Mouse (Mus musculus) fat pad, adult 2 months (tissue): ENCODE data around the gene Serpina1b.
"Not testable (repeated sequence)": the region's sequence is repeated elsewhere in the genome, so short reads cannot be mapped to it uniquely, and the experiment has no call there.

Source experiments
- DNase-seq: peaks from one replicate; pipeline ENCODE4 v3.0.0-alpha.2; 2011; ENCODE audit warnings: low read depth, low spot score; ENCODE audit errors: extremely low read depth

The Serpina1b gene

DNA sequence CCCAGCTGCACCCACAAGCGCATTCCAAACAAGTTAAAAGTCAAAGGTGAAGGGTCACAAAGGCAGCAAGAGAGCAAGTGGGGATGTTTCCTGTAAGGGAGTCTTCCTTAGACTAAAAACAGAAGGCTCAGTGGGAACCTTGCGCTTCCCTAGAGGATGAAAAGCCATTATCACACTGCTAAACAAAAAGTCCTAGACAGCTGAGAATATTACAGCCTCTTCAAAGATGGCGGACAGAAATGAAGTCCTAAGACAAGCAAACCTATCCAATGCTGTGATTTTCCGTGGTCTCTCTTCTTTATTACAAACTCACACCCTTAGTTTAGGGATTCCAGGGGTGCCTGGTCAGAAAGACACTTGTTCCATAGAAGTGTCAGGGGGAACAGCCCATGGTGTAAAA is at the start of gene Serpina1b:
Gene Serpina1b, minus strand, starts transcription at position 101 of the 400 bp plus-strand sequence.
- DNase-seq: not testable (repeated sequence)

DNA sequence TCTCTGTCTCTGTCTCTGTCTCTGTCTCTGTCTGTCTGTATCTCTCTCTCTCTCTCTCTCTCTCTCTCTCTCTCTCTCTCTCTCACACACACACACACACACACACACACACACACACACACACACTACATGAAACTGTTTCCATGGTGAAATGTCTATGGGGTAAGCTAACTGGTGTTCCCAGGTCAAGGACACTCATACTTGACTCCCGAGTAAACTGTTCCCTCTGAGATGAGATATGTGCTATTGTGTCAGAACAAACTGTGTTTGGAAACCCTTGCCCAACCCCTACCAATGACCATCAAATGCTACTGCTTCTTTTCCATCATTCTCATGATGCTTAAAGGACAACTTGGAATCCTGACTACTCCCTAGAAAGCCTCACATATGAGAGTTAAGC is 36.7 kb upstream of the Serpina1b start:
- DNase-seq: not testable (repeated sequence)

DNA sequence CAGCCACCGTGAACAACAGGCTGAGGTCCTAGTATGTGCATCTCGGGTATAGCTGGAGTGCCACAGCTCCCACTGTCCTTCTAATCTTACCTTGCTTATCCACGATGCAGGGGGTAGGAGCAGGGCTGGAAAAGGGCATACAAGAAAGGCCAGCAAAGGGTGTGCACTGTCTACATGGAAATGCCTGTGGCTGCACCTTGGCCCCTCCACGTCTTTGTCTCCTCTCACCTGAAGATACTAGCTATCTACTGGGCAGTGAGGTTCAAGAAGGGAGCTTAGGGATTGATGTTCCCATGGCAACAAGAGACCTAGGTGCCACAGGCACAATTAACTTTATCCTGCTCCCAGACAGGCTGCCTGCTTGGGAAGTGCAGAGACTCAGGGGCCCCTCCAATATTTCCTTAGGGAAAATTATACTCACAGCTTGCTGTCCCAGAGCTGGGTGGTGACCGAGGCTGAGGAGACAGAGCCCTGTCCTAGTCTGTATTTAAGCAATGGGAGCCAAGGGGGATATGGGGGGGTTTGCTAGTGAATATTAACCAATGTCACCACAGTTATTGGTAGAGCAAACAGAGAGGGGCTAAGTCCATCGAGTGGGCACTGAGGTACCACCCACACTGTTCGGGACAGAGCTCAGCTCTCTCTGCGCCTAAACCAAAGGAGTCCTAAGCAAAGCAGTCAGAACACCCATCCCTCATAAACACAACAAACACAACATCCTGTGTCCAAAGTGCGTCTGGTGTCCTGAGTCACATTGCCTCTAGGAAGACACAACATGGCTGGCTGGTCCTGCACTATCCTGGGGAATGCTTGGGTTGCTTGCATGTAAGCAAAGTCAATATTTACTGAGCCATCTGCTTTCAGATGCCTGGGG is 33.2 kb upstream of the Serpina1b start, which contains the start of gene Serpina1a:
Gene Serpina1a, minus strand, starts transcription at position 462 of the 874 bp plus-strand sequence.
- DNase-seq: not testable (repeated sequence)

DNA sequence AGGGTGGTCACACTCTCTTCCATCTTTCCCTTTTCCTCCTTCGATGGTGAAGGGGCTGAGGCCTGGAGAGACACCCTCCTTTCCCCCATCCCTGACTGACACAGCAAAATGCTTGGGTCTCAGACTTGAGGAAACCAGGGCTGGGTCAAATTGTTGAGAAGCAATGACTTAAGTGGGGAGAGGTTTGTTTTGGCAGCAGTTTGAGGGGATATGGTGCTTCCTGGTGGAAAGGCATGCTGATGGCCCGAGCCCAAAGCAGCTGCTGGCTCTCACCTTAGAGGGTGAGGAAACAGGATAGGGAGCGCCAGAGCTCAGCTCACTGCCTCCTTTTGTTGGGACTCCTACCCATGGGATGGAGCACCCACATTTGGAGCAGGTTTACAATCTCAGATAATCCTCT is 30.8 kb upstream of the Serpina1b start:
- DNase-seq: no peak

GRCm38 (mm10) chr12:103860571-103860970 is 30.4 kb upstream of the Serpina1b start:
- DNase-seq: not testable (repeated sequence)

DNA sequence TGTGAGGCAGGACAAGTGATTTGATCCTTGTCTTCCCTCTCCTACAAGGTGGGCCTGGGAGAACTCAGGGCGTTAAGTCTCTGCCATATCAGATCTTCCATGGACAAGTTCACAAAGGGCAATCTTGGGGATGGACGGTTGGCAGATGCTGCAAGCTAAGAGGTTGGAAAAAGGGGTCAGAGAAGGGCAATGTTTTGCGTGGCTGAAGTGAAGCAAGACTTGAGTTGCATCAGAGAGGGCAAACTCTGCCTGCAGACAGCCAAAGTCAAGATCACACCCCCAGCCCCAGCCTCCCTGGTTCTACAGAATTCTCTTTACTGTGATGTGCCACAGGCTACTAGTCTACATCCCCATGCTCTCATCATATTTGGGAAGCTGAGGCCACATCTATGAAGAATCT is 29.4 kb upstream of the Serpina1b start:
- not testable (repeated sequence) for DNase-seq

DNA sequence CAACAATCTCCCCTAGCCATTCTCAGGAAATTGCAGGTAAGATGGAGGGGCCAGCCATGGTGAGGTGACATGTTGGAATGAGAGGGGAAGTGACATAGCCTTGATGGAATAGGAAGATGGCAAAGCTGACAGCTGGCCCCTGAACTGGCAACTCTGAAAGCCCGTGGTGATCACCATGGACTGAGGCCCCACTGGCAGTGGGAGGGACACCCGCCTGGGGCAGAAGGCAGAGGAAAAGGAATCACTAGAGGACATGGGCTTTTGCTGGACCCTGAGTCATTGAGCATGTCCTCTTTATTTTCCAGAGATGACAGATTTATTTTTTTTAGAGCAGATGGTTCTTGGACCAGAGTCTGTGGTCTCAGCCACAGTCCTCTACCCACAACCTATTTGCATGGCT is 22.9 kb upstream of the Serpina1b start:
- DNase-seq: not testable (repeated sequence)

DNA sequence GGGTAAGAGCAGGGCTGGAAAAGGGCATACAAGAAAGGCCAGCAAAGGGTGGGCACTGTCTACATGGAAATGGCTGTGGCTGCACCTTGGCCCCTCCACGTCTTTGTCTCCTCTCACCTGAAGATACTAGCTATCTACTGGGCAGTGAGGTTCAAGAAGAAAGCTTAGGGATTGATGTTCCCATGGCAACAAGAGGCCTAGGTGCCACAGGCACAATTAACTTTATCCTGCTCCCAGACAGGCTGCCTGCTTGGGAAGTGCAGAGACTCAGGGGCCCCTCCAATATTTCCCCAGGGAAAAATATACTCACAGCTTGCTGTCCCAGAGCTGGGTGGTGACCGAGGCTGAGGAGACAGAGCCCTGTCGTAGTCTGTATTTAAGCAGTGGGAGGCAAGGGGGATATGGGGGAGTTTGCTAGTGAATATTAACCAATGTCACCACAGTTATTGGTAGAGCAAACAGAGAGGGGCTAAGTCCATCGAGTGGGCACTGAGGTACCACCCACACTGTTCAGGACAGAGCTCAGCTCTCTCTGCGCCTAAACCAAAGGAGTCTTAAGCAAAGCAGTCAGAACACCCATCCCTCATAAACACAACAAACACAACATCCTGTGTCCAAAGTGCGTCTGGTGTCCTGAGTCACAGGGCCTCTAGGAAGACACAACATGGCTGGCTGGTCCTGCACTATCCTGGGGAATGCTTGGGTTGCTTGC is 2.4 kb downstream of the Serpina1b start:
- DNase-seq: not testable (repeated sequence)

DNA sequence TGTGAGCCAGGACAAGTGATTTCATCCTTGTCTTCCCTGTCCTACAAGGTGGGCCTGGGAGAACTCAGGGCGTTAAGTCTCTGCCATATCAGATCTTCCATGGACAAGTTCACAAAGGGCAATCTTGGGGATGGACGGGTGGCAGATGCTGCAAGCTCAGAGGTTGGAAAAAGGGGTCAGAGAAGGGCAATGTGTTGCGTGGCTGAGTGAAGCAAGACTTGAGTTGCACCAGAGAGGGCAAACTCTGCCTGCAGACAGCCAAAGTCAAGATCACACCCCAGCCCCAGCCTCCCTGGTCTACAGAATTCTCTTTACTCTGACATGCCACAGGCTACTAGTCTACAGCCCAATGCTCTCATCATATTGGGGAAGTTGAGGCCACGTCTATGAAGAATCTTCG is 6.3 kb downstream of the Serpina1b start:
- DNase-seq: not testable (repeated sequence)

- not testable (repeated sequence) for DNase-seq
Observed at GRCm38 (mm10) chr12:103773246-103773851, 56.8 kb downstream of the Serpina1b start, which contains the start of gene Serpina1d. Serpina1d (minus strand) TSS chr12:103773592.

GRCm38 (mm10) chr12:103770597-103770996 is 59.6 kb downstream of the Serpina1b start:
- not testable (repeated sequence) for DNase-seq

DNA sequence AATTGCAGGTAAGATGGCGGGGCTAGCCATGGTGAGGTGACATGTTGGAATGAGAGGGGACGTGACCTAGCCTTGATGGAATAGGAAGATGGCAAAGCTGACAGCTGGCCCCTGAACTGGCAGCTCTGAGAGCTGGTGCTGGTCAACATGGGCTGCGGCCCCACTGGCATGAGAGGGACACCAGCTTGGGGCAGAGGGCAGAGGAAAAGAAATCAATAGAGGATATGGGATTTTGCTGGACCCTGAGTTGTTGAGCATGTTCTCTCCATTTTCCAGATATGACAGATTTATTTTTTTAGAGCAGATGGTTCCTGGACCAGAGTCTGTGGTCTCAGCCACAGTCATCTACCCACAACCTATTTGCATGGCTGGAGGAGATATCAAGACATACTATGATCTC is 67.1 kb downstream of the Serpina1b start:
- not testable (repeated sequence) for DNase-seq

- not testable (repeated sequence) for DNase-seq
Observed at GRCm38 (mm10) chr12:103760316-103760715, 69.9 kb downstream of the Serpina1b start.

GRCm38 (mm10) chr12:103745957-103746356 is 84.2 kb downstream of the Serpina1b start:
- DNase-seq: not testable (repeated sequence)

GRCm38 (mm10) chr12:103737791-103738580 is 92.2 kb downstream of the Serpina1b start:
- DNase-seq: not testable (repeated sequence)

DNA sequence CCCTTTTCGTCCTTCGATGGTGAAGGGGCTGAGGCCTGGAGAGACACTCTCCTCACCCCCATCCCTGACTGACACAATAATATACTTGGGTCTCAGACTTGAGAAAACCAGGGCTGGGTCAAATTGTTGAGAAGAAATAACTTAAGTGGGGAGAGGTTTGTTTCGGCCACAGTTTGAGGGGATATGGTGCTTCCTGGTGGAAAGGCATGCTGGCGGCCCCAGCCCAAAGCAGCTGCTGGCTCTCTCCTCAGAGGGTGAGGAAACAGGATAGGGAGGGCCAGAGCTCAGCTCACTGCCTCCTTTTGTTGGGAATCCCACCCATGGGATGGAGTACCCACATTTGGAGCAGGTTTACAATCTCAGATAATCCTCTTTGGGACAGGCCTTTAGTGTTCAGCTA is 94.6 kb downstream of the Serpina1b start:
- not testable (repeated sequence) for DNase-seq

- not testable (repeated sequence) for DNase-seq
Observed at GRCm38 (mm10) chr12:103735101-103735500, 95.1 kb downstream of the Serpina1b start.

DNA sequence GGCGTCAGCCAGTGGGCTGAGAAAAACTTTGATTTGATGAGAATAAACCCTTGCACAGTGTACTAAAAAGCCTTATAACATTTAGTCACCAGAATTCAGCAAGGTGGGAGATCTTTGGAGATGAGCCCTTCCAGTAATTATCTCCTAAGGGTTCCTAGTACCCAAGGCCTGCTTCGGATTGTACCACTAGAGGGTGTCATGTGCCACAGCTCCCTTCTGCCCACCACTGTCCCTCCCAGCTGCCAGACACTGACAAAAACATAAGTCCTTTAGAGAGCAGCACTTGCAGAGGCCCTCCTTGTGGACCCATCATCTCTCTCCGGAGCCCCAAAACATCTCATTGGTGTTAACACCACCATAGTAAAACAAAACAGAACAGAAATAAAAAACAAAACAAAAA is 118.6 kb downstream of the Serpina1b start:
- no peak for DNase-seq

DNA sequence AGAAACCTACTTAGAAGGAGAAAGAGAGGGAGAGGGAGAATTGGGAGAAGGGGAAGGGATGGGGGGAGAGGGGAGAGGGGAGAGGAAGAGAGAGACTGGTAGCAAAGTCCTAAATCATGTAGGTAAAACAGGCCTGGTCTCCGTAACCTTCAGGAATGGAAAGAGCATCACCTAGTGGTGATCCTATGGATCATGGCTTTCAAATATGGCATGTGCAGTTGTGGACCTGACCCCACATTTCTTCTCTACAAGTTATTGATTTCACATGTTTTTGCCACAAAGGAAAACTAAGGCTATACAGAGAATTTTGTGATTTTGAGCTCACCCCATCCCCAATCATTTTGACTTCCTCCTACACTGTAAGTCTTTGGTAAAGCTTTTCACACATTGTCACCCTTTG is 119.8 kb downstream of the Serpina1b start:
- no peak for DNase-seq

DNA sequence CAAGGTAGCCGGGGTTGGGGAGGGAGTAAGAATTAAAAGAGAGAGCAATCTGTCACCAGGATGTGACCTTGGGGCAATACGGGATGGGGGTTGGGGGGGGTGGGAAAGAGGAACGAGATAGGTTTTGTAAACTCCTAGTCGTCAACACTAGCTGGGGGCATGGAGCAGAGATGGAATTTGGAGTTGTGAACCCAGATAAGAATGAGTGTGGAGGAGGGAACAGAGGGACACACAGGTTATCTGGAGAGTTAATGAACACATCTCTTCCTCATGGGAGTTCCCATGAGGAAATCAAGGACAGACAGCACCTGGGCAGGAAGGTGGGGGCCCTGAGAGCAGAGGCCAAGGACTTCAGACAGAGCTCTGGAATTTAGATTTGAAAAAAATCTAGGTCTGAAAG is 124.1 kb downstream of the Serpina1b start:
- no peak for DNase-seq
